Mouse (Mus musculus): ENCODE data around the gene Acvrl1. TPM values are rescaled to one million over a fixed set of nuclear protein-coding genes. Genes with fewer than 3 reads are reported as not detected.

Acvrl1 gene
- total and polyA plus RNA-seq, 2 experiments from 2014 or later, result 5.8 to 10.7 TPM

- Histone ChIP-seq H3K4me3 (ENCODE audit: low read depth, low read length) (no peak overlapping the region), H3K9me3 (ENCODE audit: low read length) (no peaks in the 10 kb centered on the region), H3K27ac (ENCODE audit: low read depth, low read length) (no peak overlapping the region), H3K27me3 (ENCODE audit: insufficient read depth, low read length) (no peaks in the 10 kb centered on the region), H3K4me2 (ENCODE audit: low read depth) (no peak overlapping the region), H3K9ac (no peak overlapping the region), H3K4me1 (ENCODE audit: insufficient read depth) (no peaks in the 10 kb centered on the region), H3K36me3 (ENCODE audit: insufficient read depth) (peaks cover 20% of the 10 kb centered on the region)
- DNase-seq (no peak), ATAC-seq (no peak)
- TF ChIP-seq CTCF (IDR thresholded peaks at IDR 0.05; ENCODE audit: low read depth), result no peak
- 61% methylated on average over 5 of the region's 5 CpGs for WGBS
Measured at GRCm38 (mm10) chr15:101190762-101191150, 62.4 kb downstream of the Acvrl1 start.

- 9% methylated on average over 13 of the region's 13 CpGs for WGBS
- Histone ChIP-seq H3K27ac (ENCODE audit: low read depth, low read length) (no peak overlapping the region; the same call in 1 of the 2 replicates), H3K27me3 (ENCODE audit: insufficient read depth, low read length) (no peaks in the 10 kb centered on the region), H3K4me3 (ENCODE audit: low read depth, low read length) (no peak overlapping the region), H3K9ac (no peak overlapping the region), H3K36me3 (ENCODE audit: insufficient read depth) (peaks cover 23% of the 10 kb centered on the region), H3K4me2 (ENCODE audit: low read depth) (no peak overlapping the region), H3K9me3 (ENCODE audit: low read length) (no peaks in the 10 kb centered on the region), H3K4me1 (ENCODE audit: insufficient read depth) (no peaks in the 10 kb centered on the region)
- ATAC-seq, result peak; percentile 64
- TF ChIP-seq CTCF (IDR thresholded peaks at IDR 0.05; ENCODE audit: low read depth), result no peak
- DNase-seq, result peak; percentile 41
Measured at GRCm38 (mm10) chr15:101191459-101192259, 63.3 kb downstream of the Acvrl1 start.

GRCm38 (mm10) chr15:101192260-101192640 is 63.9 kb downstream of the Acvrl1 start:
- peak; percentile 30; the same call in 1 of the 2 replicates for ATAC-seq
- Histone ChIP-seq H3K4me3 (ENCODE audit: low read depth, low read length) (no peak overlapping the region), H3K9me3 (ENCODE audit: low read length) (no peaks in the 10 kb centered on the region), H3K4me2 (ENCODE audit: low read depth) (no peak overlapping the region), H3K4me1 (ENCODE audit: insufficient read depth) (no peaks in the 10 kb centered on the region), H3K9ac (no peak overlapping the region), H3K27ac (ENCODE audit: low read depth, low read length) (peak overlapping the region; percentile 9; the same call in 1 of the 2 replicates), H3K36me3 (ENCODE audit: insufficient read depth) (peaks cover 23% of the 10 kb centered on the region), H3K27me3 (ENCODE audit: insufficient read depth, low read length) (no peaks in the 10 kb centered on the region)
- 23% methylated on average over 7 of the region's 7 CpGs for WGBS
- DNase-seq, result peak; percentile 24
- TF ChIP-seq CTCF (IDR thresholded peaks at IDR 0.05; ENCODE audit: low read depth), result no peak

GRCm38 (mm10) chr15:101192651-101193050 is 64.3 kb downstream of the Acvrl1 start:
- no peak overlapping the region for H3K4me2 ChIP-seq (ENCODE audit: low read depth)
- no peak overlapping the region for H3K4me3 ChIP-seq (ENCODE audit: low read depth, low read length)
- no peaks in the 10 kb centered on the region for H3K4me1 ChIP-seq (ENCODE audit: insufficient read depth)
- ATAC-seq (no peak), DNase-seq (no peak)
- 83% methylated on average over 7 of the region's 7 CpGs for WGBS
- no peak overlapping the region for H3K9ac ChIP-seq
- no peaks in the 10 kb centered on the region for H3K27me3 ChIP-seq (ENCODE audit: insufficient read depth, low read length)
- H3K36me3 ChIP-seq (ENCODE audit: insufficient read depth), result peaks cover 23% of the 10 kb centered on the region
- H3K9me3 ChIP-seq (ENCODE audit: low read length), result no peaks in the 10 kb centered on the region
- peak overlapping the region; percentile 9; the same call in 1 of the 2 replicates for H3K27ac ChIP-seq (ENCODE audit: low read depth, low read length)
- TF ChIP-seq CTCF (IDR thresholded peaks at IDR 0.05; ENCODE audit: low read depth), result no peak

GRCm38 (mm10) chr15:101193971-101194370 is 65.6 kb downstream of the Acvrl1 start:
- DNase-seq (no peak), ATAC-seq (no peak)
- Histone ChIP-seq H3K36me3 (ENCODE audit: insufficient read depth) (peaks cover 30% of the 10 kb centered on the region), H3K4me1 (ENCODE audit: insufficient read depth) (no peaks in the 10 kb centered on the region), H3K4me2 (ENCODE audit: low read depth) (no peak overlapping the region), H3K4me3 (ENCODE audit: low read depth, low read length) (no peak overlapping the region), H3K9me3 (ENCODE audit: low read length) (no peaks in the 10 kb centered on the region), H3K27me3 (ENCODE audit: insufficient read depth, low read length) (no peaks in the 10 kb centered on the region), H3K9ac (no peak overlapping the region), H3K27ac (ENCODE audit: low read depth, low read length) (no peak overlapping the region)
- WGBS, result 97% methylated on average over 6 of the region's 6 CpGs
- TF ChIP-seq CTCF (IDR thresholded peaks at IDR 0.05; ENCODE audit: low read depth), result no peak

Small RNA genes lying within 50 kb of the gene (microRNA-seq; reads per million reads assigned to microRNA genes)
- gene Mir6962, result 0 to 1.2 reads per million in 2 experiments

Other genes with a start within 250 kb of the Acvrl1 start
- not detected in 2 replicates for gene Gm47841, start 81.1 kb upstream of the Acvrl1 start, total RNA-seq (2014; rRNA removed)
- gene Gm47841, start 81.1 kb upstream of the Acvrl1 start, polyA plus RNA-seq (2015; fragmentation: Nextera tagmentation; extraction: Ambion mirVana), result not detected in 2 replicates
- gene Fignl2, start 50.0 kb upstream of the Acvrl1 start, total RNA-seq (2014; rRNA removed), result 0.85 and 1.3 TPM in 2 replicates
- 0.06 TPM in 1 of 2 replicates, not detected in the other for gene Fignl2, start 50.0 kb upstream of the Acvrl1 start, polyA plus RNA-seq (2015; fragmentation: Nextera tagmentation; extraction: Ambion mirVana)
- not detected in 2 replicates for gene Ankrd33, start 12.8 kb upstream of the Acvrl1 start, total RNA-seq (2014; rRNA removed)
- gene Ankrd33, start 12.8 kb upstream of the Acvrl1 start, polyA plus RNA-seq (2015; fragmentation: Nextera tagmentation; extraction: Ambion mirVana), result not detected in 2 replicates
- 74.2 and 80.4 TPM in 2 replicates for gene Acvr1b, start 45.5 kb downstream of the Acvrl1 start, total RNA-seq (2014; rRNA removed)
- 13.2 and 17.4 TPM in 2 replicates for gene Acvr1b, start 45.5 kb downstream of the Acvrl1 start, polyA plus RNA-seq (2015; fragmentation: Nextera tagmentation; extraction: Ambion mirVana)
- gene Grasp, start 95.7 kb downstream of the Acvrl1 start, total RNA-seq (2014; rRNA removed), result 8.8 and 11.1 TPM in 2 replicates
- gene Grasp, start 95.7 kb downstream of the Acvrl1 start, polyA plus RNA-seq (2015; fragmentation: Nextera tagmentation; extraction: Ambion mirVana), result 3.3 and 3.4 TPM in 2 replicates
- 8.9 and 9.6 TPM in 2 replicates for gene Nr4a1, start 125.7 kb downstream of the Acvrl1 start, total RNA-seq (2014; rRNA removed)
- gene Nr4a1, start 125.7 kb downstream of the Acvrl1 start, polyA plus RNA-seq (2015; fragmentation: Nextera tagmentation; extraction: Ambion mirVana), result 8.5 and 9.0 TPM in 2 replicates
- 56.3 and 60.0 TPM in 2 replicates for gene Atg101, start 155.8 kb downstream of the Acvrl1 start, total RNA-seq (2014; rRNA removed)
- gene Atg101, start 155.8 kb downstream of the Acvrl1 start, polyA plus RNA-seq (2015; fragmentation: Nextera tagmentation; extraction: Ambion mirVana), result 81.3 and 94.4 TPM in 2 replicates
- 0.54 and 1.00 TPM in 2 replicates for gene 6030408B16Rik, start 164.7 kb downstream of the Acvrl1 start, total RNA-seq (2014; rRNA removed)
- gene 6030408B16Rik, start 164.7 kb downstream of the Acvrl1 start, polyA plus RNA-seq (2015; fragmentation: Nextera tagmentation; extraction: Ambion mirVana), result 0.30 and 0.77 TPM in 2 replicates
- 0.29 TPM in 1 of 2 replicates, not detected in the other for gene Krt80, start 241.6 kb downstream of the Acvrl1 start, total RNA-seq (2014; rRNA removed)
- gene Krt80, start 241.6 kb downstream of the Acvrl1 start, polyA plus RNA-seq (2015; fragmentation: Nextera tagmentation; extraction: Ambion mirVana), result 0.16 and 0.23 TPM in 2 replicates